Mouse (Mus musculus) heart, embryonic 11.5 days (tissue): ENCODE data around the gene Tmem116. TPM values are rescaled to one million over a fixed set of nuclear protein-coding genes. Genes with fewer than 3 reads are reported as not detected.

Experiments used
- ATAC-seq: fragments of 200-750 bp; cut with Nextera tagmentation; replicated peaks from 2 replicates; pipeline ENCODE4 v1.8.0; 2017; ENCODE audit warnings: moderate library complexity; ENCODE audit not compliant: insufficient number of reproducible peaks, low FRiP score, low TSS enrichment
- H3K27ac ChIP-seq: fragments of 300-500 bp; sonication (generic); 2 replicates; pipeline ENCODE4 v1.5.1; 2014; ENCODE audit warnings: mild to moderate bottlenecking, low read depth, low read length
- H3K27me3 ChIP-seq: fragments of 300-500 bp; sonication (generic); 2 replicates; pipeline ENCODE4 v1.6.1; 2014; ENCODE audit warnings: mild to moderate bottlenecking, low read length, mixed read lengths; ENCODE audit not compliant: control insufficient read depth, insufficient read depth
- H3K36me3 ChIP-seq: fragments of 300-500 bp; sonication (generic); 2 replicates; pipeline ENCODE4 v1.6.1; 2014; ENCODE audit warnings: mild to moderate bottlenecking, low read length, moderate library complexity, mixed read lengths; ENCODE audit not compliant: control insufficient read depth, insufficient read depth
- H3K4me1 ChIP-seq: fragments of 300-500 bp; sonication (generic); 2 replicates; pipeline ENCODE4 v1.6.1; 2014; ENCODE audit warnings: low read length; ENCODE audit not compliant: control insufficient read depth, insufficient read depth
- H3K4me2 ChIP-seq: fragments of 300-500 bp; sonication (generic); 2 replicates; pipeline ENCODE4 v1.6.1; 2014; ENCODE audit warnings: mild to moderate bottlenecking, moderate library complexity
- H3K4me3 ChIP-seq: fragments of 300-500 bp; sonication (generic); 2 replicates; pipeline ENCODE4 v1.5.1; 2014; ENCODE audit warnings: low read depth, low read length
- H3K9ac ChIP-seq: fragments of 300-500 bp; sonication (generic); 2 replicates; pipeline ENCODE4 v1.6.1; 2014; ENCODE audit warnings: mild to moderate bottlenecking, low read depth, low read length, moderate library complexity
- H3K9me3 ChIP-seq: fragments of 300-500 bp; sonication (generic); replicated peaks from 2 replicates; pipeline ENCODE4 v1.6.1; 2016; ENCODE audit warnings: low read length; ENCODE audit not compliant: control insufficient read depth
- WGBS: fragments of 180-500 bp; shearing (Covaris S2); extraction: QIAGEN DNeasy Blood & Tissue Kit; methylation state at CpG from one replicate; pipeline ENCODE4 v1.1.7; 2014; ENCODE audit not compliant: insufficient replicate concordance; 5-methylcytosine and 5-hydroxymethylcytosine counted together
- polyA plus RNA-seq: library from polyadenylated mRNA; unstranded; fragments of >200 nt; fragmentation: Nextera tagmentation; extraction: Ambion mirVana; gene quantifications from 2 replicates; pipeline ENCODE4 v1.2.1, GENCODE M21; 2014

Gene Tmem116
- polyA plus RNA-seq, 1 experiment from 2014 or later, result 3.5 TPM

- H3K27ac ChIP-seq, result no peak overlapping the region
- H3K36me3 ChIP-seq, result peaks cover 46% of the 10 kb centered on the region
- no peaks in the 10 kb centered on the region for H3K4me1 ChIP-seq
- H3K9ac ChIP-seq, result no peak overlapping the region
- no peaks in the 10 kb centered on the region for H3K9me3 ChIP-seq
- H3K27me3 ChIP-seq, result no peaks in the 10 kb centered on the region
- no peak for ATAC-seq
- H3K4me2 ChIP-seq, result no peak overlapping the region
- WGBS, result 88% methylated on average over 3 of the region's 3 CpGs
- H3K4me3 ChIP-seq, result no peak overlapping the region
Measured at GRCm38 (mm10) chr5:121443548-121443947, 8.1 kb upstream of the Tmem116 start.

GRCm38 (mm10) chr5:121444870-121445269, 6.8 kb upstream of the Tmem116 start:
- Histone ChIP-seq H3K36me3 (peaks cover 43% of the 10 kb centered on the region), H3K4me2 (no peak overlapping the region), H3K9me3 (no peaks in the 10 kb centered on the region), H3K4me1 (0 out of 2 replicates have a peak, but pooled peaks cover 4% of the 10 kb centered on the region), H3K9ac (no peak overlapping the region), H3K27ac (no peak overlapping the region), H3K27me3 (no peaks in the 10 kb centered on the region), H3K4me3 (no peak overlapping the region)
- WGBS, result 89% methylated on average over 5 of the region's 5 CpGs
- ATAC-seq, result no peak

DNA sequence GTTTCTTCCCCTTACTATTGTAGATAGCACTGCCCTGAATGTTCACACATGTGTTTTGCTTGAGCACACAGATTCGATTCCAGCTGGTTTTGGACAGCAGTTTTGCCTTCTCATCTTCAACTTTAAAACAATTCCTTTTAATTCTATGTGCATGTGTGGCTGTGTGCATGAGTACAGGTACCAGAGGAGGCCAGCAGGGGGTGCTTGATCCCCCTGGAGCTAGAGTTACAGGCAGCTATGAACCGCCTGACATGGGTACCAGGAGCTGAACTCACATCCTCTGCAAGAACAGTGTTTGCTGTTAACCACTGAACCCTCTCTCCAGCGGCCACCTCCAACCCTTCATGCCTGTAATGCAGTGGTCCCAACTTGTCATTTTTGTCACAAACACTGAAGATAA, 3.2 kb upstream of the Tmem116 start:
- H3K27ac ChIP-seq, result no peak overlapping the region
- no peak overlapping the region for H3K4me3 ChIP-seq
- ATAC-seq, result no peak
- H3K36me3 ChIP-seq, result peaks cover 27% of the 10 kb centered on the region
- WGBS, result 94% methylated on average over 3 of the region's 3 CpGs
- peaks cover 12% of the 10 kb centered on the region for H3K4me1 ChIP-seq
- H3K9me3 ChIP-seq, result no peaks in the 10 kb centered on the region
- H3K9ac ChIP-seq, result no peak overlapping the region
- no peaks in the 10 kb centered on the region for H3K27me3 ChIP-seq
- no peak overlapping the region for H3K4me2 ChIP-seq

GRCm38 (mm10) chr5:121449976-121450375, 1.7 kb upstream of the Tmem116 start:
- no peak overlapping the region for H3K4me2 ChIP-seq
- no peak for ATAC-seq
- 69% methylated on average over 6 of the region's 6 CpGs for WGBS
- H3K9ac ChIP-seq, result no peak overlapping the region
- peaks cover 25% of the 10 kb centered on the region for H3K4me1 ChIP-seq
- no peaks in the 10 kb centered on the region for H3K27me3 ChIP-seq
- peaks cover 20% of the 10 kb centered on the region for H3K36me3 ChIP-seq
- H3K9me3 ChIP-seq, result no peaks in the 10 kb centered on the region
- no peak overlapping the region for H3K4me3 ChIP-seq
- no peak overlapping the region for H3K27ac ChIP-seq

- no peaks in the 10 kb centered on the region for H3K9me3 ChIP-seq
- H3K4me3 ChIP-seq, result no peak overlapping the region
- WGBS, result 88% methylated on average over 9 of the region's 9 CpGs
- no peak overlapping the region for H3K27ac ChIP-seq
- no peak for ATAC-seq
- no peak overlapping the region for H3K9ac ChIP-seq
- peaks cover 16% of the 10 kb centered on the region for H3K36me3 ChIP-seq
- no peaks in the 10 kb centered on the region for H3K27me3 ChIP-seq
- H3K4me2 ChIP-seq, result no peak overlapping the region; the same call in 1 of the 2 replicates
- H3K4me1 ChIP-seq, result peaks cover 25% of the 10 kb centered on the region
Measured at GRCm38 (mm10) chr5:121450476-121450875, 1.2 kb upstream of the Tmem116 start.

DNA sequence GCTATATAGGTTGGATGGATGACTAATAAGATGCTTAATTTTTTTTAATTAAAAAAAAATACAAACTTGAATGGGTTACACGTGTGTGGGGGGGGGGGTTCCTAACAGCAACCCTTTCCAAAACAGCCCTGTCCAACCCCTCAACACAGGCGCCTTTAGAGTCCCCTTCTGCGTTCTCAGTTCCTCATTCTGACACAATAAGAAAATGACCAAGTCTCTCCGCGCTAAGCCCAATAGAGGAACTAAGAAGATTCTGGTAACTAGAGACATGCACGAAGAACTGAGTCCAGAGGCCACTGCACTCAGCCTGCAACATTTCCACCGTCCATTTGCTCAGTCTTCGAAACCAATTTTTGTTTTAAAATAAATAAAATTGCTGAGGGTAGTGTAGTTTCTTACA, 490 bp upstream of the Tmem116 start:
- H3K27ac ChIP-seq, result peak overlapping the region; percentile 97; the same call in 1 of the 2 replicates
- ATAC-seq, result no peak
- peak overlapping the region; percentile 99 for H3K9ac ChIP-seq
- H3K36me3 ChIP-seq, result peaks cover 14% of the 10 kb centered on the region
- H3K4me2 ChIP-seq, result peak overlapping the region; percentile 75
- H3K27me3 ChIP-seq, result no peaks in the 10 kb centered on the region
- peak overlapping the region; percentile 96 for H3K4me3 ChIP-seq
- no peaks in the 10 kb centered on the region for H3K9me3 ChIP-seq
- WGBS, result 28% methylated on average over 8 of the region's 8 CpGs
- H3K4me1 ChIP-seq, result peaks cover 25% of the 10 kb centered on the region

DNA sequence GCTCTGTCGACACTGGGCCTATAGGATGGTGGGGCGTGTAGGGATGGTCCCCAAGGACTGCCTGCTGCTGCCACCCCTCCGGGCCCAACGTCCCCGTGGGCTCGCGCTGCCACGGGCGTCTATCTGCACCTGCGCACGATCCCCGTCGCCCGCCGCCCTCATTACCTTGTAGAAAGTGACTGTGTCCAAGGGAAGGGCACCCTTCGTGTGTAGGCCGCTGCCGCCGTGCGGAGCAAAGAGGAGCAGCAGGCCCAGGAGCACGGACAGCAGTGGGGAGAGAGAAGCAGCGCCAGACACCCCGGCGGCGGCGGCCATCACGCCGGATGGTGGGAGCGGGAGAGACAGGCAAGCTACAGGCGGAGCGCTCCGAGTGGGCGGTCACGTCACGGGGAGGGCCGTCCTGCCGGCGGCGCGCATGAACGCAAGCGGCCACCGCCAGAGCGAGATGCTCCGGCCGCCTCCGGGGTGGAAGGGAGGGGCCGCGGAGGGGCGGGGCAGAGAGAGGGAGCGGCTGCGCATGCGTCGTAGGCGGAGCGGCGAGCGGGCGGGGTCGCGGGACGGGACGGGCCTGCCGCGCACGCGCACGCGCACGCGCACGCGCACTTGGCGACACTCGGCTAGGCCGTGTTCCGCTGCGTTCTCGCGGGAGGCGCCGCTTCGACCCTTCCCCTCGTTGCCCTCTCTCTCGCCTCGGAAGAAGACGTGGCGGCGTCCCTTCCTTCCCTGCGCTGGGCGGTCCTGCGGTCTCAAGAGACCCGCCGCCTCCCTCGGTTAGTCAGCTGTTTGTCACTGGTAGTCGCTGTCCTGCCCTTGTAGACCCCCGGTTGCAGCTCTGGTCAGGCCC, 555 bp downstream of the Tmem116 start, which contains the start of gene Erp29:
Gene Erp29, minus strand, starts transcription at position 481 of the 844 bp plus-strand sequence.
- peaks cover 25% of the 10 kb centered on the region for H3K4me1 ChIP-seq
- peak; percentile 91 for ATAC-seq
- H3K9me3 ChIP-seq, result no peaks in the 10 kb centered on the region
- H3K27ac ChIP-seq, result peak within 1 kb of the TSS; percentile 97
- H3K4me3 ChIP-seq, result peak within 1 kb of the TSS; percentile 96
- 0% methylated on average over 71 of the region's 97 CpGs for WGBS
- H3K4me2 ChIP-seq, result peak within 1 kb of the TSS; percentile 75
- peak within 1 kb of the TSS; percentile 99 for H3K9ac ChIP-seq
- H3K36me3 ChIP-seq, result peaks cover 4% of the 10 kb centered on the region; the same call in 1 of the 2 replicates
- no peaks in the 10 kb centered on the region for H3K27me3 ChIP-seq

DNA sequence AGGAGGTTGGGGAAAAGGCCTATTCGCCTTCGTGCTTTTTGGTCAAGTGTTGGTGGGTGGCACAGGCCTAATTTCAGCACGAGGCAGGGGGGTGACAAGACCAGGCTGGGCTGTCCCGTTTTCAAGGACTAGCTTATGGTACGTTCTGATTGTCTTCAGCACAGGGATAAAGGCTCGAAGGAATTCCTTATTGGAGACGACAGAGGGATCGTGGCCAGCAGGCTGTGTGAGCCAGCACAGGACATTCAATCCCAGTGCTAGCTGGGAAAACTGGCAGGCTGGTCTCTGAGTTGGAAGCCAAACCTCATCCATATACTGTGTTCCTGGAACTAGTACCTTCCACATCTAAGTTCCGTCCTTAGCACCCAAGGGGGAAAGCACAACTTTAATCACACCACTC, 1.2 kb downstream of the Tmem116 start:
- H3K27me3 ChIP-seq, result no peaks in the 10 kb centered on the region
- H3K27ac ChIP-seq, result peak overlapping the region; percentile 97
- ATAC-seq, result no peak; the same call in 1 of the 2 replicates
- H3K9me3 ChIP-seq, result no peaks in the 10 kb centered on the region
- WGBS, result 10% methylated on average over 9 of the region's 9 CpGs
- H3K4me2 ChIP-seq, result peak overlapping the region; percentile 75
- peaks cover 4% of the 10 kb centered on the region; the same call in 1 of the 2 replicates for H3K36me3 ChIP-seq
- peaks cover 25% of the 10 kb centered on the region for H3K4me1 ChIP-seq
- peak overlapping the region; percentile 99 for H3K9ac ChIP-seq
- H3K4me3 ChIP-seq, result peak overlapping the region; percentile 96
